Mouse (Mus musculus) lung, postnatal 0 days (tissue): Measurements from ENCODE around the gene Fau. TPM values are rescaled to one million over a fixed set of nuclear protein-coding genes. Genes with fewer than 3 reads are reported as not detected.

Experiments used
- ATAC-seq: fragments of 200-750 bp; cut with Nextera tagmentation; 2 replicates; pipeline ENCODE4 v1.8.0; 2017; ENCODE audit warnings: moderate library complexity
- DNase-seq: peaks from one replicate; pipeline ENCODE4 v3.0.0-alpha.2; 2016; ENCODE audit warnings: low spot score
- H3K27ac ChIP-seq: fragments of 300-500 bp; sonication (generic); 2 replicates; pipeline ENCODE4 v1.5.1; 2014; ENCODE audit warnings: antibody characterized with exemption, mild to moderate bottlenecking, low read length, mixed read lengths
- H3K27me3 ChIP-seq: fragments of 300-500 bp; sonication (generic); replicated peaks from 2 replicates; pipeline ENCODE4 v1.6.1; 2014; ENCODE audit warnings: low read length, mixed read lengths; ENCODE audit not compliant: insufficient read depth
- H3K36me3 ChIP-seq: fragments of 300-500 bp; sonication (generic); 2 replicates; pipeline ENCODE4 v1.6.1; 2014; ENCODE audit warnings: low read length, mixed read lengths; ENCODE audit not compliant: insufficient read depth
- H3K4me1 ChIP-seq: fragments of 300-500 bp; sonication (generic); 2 replicates; pipeline ENCODE4 v1.6.1; 2014; ENCODE audit warnings: antibody characterized with exemption, low read depth, low read length, mixed read lengths; ENCODE audit not compliant: insufficient read depth
- H3K4me2 ChIP-seq: fragments of 300-500 bp; sonication (generic); replicated peaks from 2 replicates; pipeline ENCODE4 v1.6.1; 2014; ENCODE audit warnings: low read depth, mild to moderate bottlenecking, low read length, moderate library complexity, mixed read lengths
- H3K4me3 ChIP-seq: fragments of 300-500 bp; sonication (generic); 2 replicates; pipeline ENCODE4 v1.5.1; 2014; ENCODE audit warnings: low read depth, low read length
- H3K9ac ChIP-seq: fragments of 300-500 bp; sonication (generic); replicated peaks from 2 replicates; pipeline ENCODE4 v1.6.1; 2014; ENCODE audit warnings: low read depth, mild to moderate bottlenecking
- H3K9me3 ChIP-seq: fragments of 300-500 bp; sonication (generic); 2 replicates; pipeline ENCODE4 v1.6.1; 2016; ENCODE audit warnings: low read length, mixed read lengths
- CTCF ChIP-seq: IDR thresholded peaks from 2 replicates; pipeline ENCODE4 v1.5.1; 2016; ENCODE audit warnings: antibody characterized with exemption, mild to moderate bottlenecking
- EP300 ChIP-seq: IDR thresholded peaks from 2 replicates; pipeline ENCODE4 v1.6.1; 2016; ENCODE audit warnings: antibody characterized with exemption, mild to moderate bottlenecking, control low read depth
- WGBS: fragments of 180-500 bp; shearing (Covaris S2); extraction: QIAGEN DNeasy Blood & Tissue Kit; methylation state at CpG from one replicate; pipeline ENCODE4 v1.1.7; 2014; 5-methylcytosine and 5-hydroxymethylcytosine counted together
- polyA plus RNA-seq: library from polyadenylated mRNA; unstranded; fragments of >200 nt; fragmentation: Nextera tagmentation; extraction: Ambion mirVana; gene quantifications from 2 replicates; pipeline ENCODE4 v1.2.1, GENCODE M21; 2015

Fau gene
- polyA plus RNA-seq, 1 experiment from 2014 or later: 827 TPM

GRCm38 (mm10) chr19:6067724-6068415 is 10.2 kb downstream of the Fau start, which contains the start of gene Tm7sf2:
TSS of gene Tm7sf2 (minus strand) at chr19:6068373.
- Histone ChIP-seq H3K27me3 (no peaks in the 10 kb centered on the region), H3K4me1 (peaks cover 11% of the 10 kb centered on the region), H3K9me3 (no peaks in the 10 kb centered on the region), H3K27ac (peak within 1 kb of the TSS; percentile 29), H3K36me3 (peaks cover 12% of the 10 kb centered on the region; the same call in 1 of the 2 replicates), H3K9ac (peak within 1 kb of the TSS; percentile 27), H3K4me3 (peak within 1 kb of the TSS; percentile 37), H3K4me2 (peak within 1 kb of the TSS; percentile 77)
- DNase-seq (peak; percentile 92), ATAC-seq (peak; percentile 94)
- 9% methylated on average over 33 of the region's 33 CpGs for WGBS
- no peak for TF ChIP-seq EP300
- TF ChIP-seq CTCF: peak; percentile 15; the same call in 1 of the 2 replicates

- no peak overlapping the region for H3K9ac ChIP-seq
- no peaks in the 10 kb centered on the region for H3K9me3 ChIP-seq
- no peak overlapping the region for H3K27ac ChIP-seq
- ATAC-seq (no peak), DNase-seq (no peak)
- no peak overlapping the region for H3K4me3 ChIP-seq
- peaks cover 11% of the 10 kb centered on the region for H3K4me1 ChIP-seq
- H3K36me3 ChIP-seq: peaks cover 12% of the 10 kb centered on the region; the same call in 1 of the 2 replicates
- WGBS: 69% methylated on average over 4 of the region's 4 CpGs
- TF ChIP-seq EP300 (no peak), CTCF (no peak)
- H3K4me2 ChIP-seq: no peak overlapping the region
- no peaks in the 10 kb centered on the region for H3K27me3 ChIP-seq
These were observed 11.3 kb downstream of the Fau start for GRCm38 (mm10) chr19:6068951-6069350.

GRCm38 (mm10) chr19:6069851-6070250 is 12.2 kb downstream of the Fau start:
- ATAC-seq (no peak), DNase-seq (no peak)
- H3K9me3 ChIP-seq: no peaks in the 10 kb centered on the region
- H3K4me3 ChIP-seq: no peak overlapping the region
- H3K27me3 ChIP-seq: no peaks in the 10 kb centered on the region
- H3K4me2 ChIP-seq: no peak overlapping the region
- TF ChIP-seq CTCF (no peak), EP300 (no peak)
- peaks cover 11% of the 10 kb centered on the region for H3K4me1 ChIP-seq
- no peak overlapping the region for H3K27ac ChIP-seq
- no peak overlapping the region for H3K9ac ChIP-seq
- 89% methylated on average over 10 of the region's 10 CpGs for WGBS
- H3K36me3 ChIP-seq: peaks cover 12% of the 10 kb centered on the region; the same call in 1 of the 2 replicates

GRCm38 (mm10) chr19:6070571-6071250 is 13.1 kb downstream of the Fau start:
- Histone ChIP-seq H3K9ac (no peak overlapping the region), H3K4me1 (peaks cover 11% of the 10 kb centered on the region), H3K9me3 (no peaks in the 10 kb centered on the region), H3K27me3 (no peaks in the 10 kb centered on the region), H3K36me3 (peaks cover 12% of the 10 kb centered on the region; the same call in 1 of the 2 replicates), H3K4me2 (no peak overlapping the region), H3K4me3 (no peak overlapping the region), H3K27ac (no peak overlapping the region)
- WGBS: 87% methylated on average over 31 of the region's 31 CpGs
- ATAC-seq (no peak), DNase-seq (no peak)
- no peak for TF ChIP-seq CTCF
- no peak for TF ChIP-seq EP300

GRCm38 (mm10) chr19:6071261-6071660 is 13.6 kb downstream of the Fau start:
- no peak overlapping the region for H3K9ac ChIP-seq
- H3K4me3 ChIP-seq: no peak overlapping the region
- DNase-seq: no peak
- no peaks in the 10 kb centered on the region for H3K27me3 ChIP-seq
- ATAC-seq: no peak
- peaks cover 16% of the 10 kb centered on the region for H3K4me1 ChIP-seq
- no peaks in the 10 kb centered on the region for H3K9me3 ChIP-seq
- H3K4me2 ChIP-seq: no peak overlapping the region
- WGBS: 91% methylated on average over 19 of the region's 19 CpGs
- peaks cover 12% of the 10 kb centered on the region; the same call in 1 of the 2 replicates for H3K36me3 ChIP-seq
- H3K27ac ChIP-seq: no peak overlapping the region
- TF ChIP-seq CTCF: no peak
- no peak for TF ChIP-seq EP300

- 89% methylated on average over 5 of the region's 5 CpGs for WGBS
- H3K4me2 ChIP-seq: no peak overlapping the region
- TF ChIP-seq CTCF (no peak), EP300 (no peak)
- H3K9ac ChIP-seq: no peak overlapping the region
- H3K4me3 ChIP-seq: no peak overlapping the region
- peaks cover 8% of the 10 kb centered on the region; the same call in 1 of the 2 replicates for H3K4me1 ChIP-seq
- no peak for DNase-seq
- H3K27ac ChIP-seq: no peak overlapping the region
- ATAC-seq: no peak
- H3K36me3 ChIP-seq: peaks cover 12% of the 10 kb centered on the region; the same call in 1 of the 2 replicates
- no peaks in the 10 kb centered on the region for H3K27me3 ChIP-seq
- H3K9me3 ChIP-seq: no peaks in the 10 kb centered on the region
These were observed 16.2 kb downstream of the Fau start for GRCm38 (mm10) chr19:6073889-6074288.
